Mouse (Mus musculus) forebrain, postnatal 0 days (tissue): ENCODE measurements around the gene Dap. TPM values are rescaled to one million over a fixed set of nuclear protein-coding genes. Genes with fewer than 3 reads are reported as not detected.

Experiments used
- ATAC-seq: fragments of 200-750 bp; cut with Nextera tagmentation; 2 replicates; pipeline ENCODE4 v1.8.0; 2017; ENCODE audit warnings: mild to moderate bottlenecking, moderate library complexity
- DNase-seq: peaks from one replicate; pipeline ENCODE4 v3.0.0-alpha.2; 2015
- H3K27ac ChIP-seq: fragments of 300-500 bp; sonication (generic); 2 replicates; pipeline ENCODE4 v1.5.1; 2014; ENCODE audit warnings: low read depth, mild to moderate bottlenecking, antibody characterized with exemption, low read length, moderate library complexity, mixed read lengths
- H3K27me3 ChIP-seq: fragments of 300-500 bp; sonication (generic); 2 replicates; pipeline ENCODE4 v1.6.1; 2014; ENCODE audit warnings: mild to moderate bottlenecking, low read length, mixed read lengths; ENCODE audit not compliant: insufficient read depth
- H3K36me3 ChIP-seq: fragments of 300-500 bp; sonication (generic); 2 replicates; pipeline ENCODE4 v1.6.1; 2014; ENCODE audit warnings: mild to moderate bottlenecking, moderate library complexity; ENCODE audit not compliant: insufficient read depth
- H3K4me1 ChIP-seq: fragments of 300-500 bp; sonication (generic); 2 replicates; pipeline ENCODE4 v1.6.1; 2014; ENCODE audit warnings: antibody characterized with exemption; ENCODE audit not compliant: insufficient read depth
- H3K4me2 ChIP-seq: fragments of 300-500 bp; sonication (generic); 2 replicates; pipeline ENCODE4 v1.6.1; 2014; ENCODE audit warnings: low read depth, mild to moderate bottlenecking, moderate library complexity
- H3K4me3 ChIP-seq: fragments of 300-500 bp; sonication (generic); 2 replicates; pipeline ENCODE4 v1.5.1; 2014; ENCODE audit warnings: low read depth, low read length, mixed read lengths
- H3K9ac ChIP-seq: fragments of 300-500 bp; sonication (generic); 2 replicates; pipeline ENCODE4 v1.6.1; 2014; ENCODE audit warnings: mild to moderate bottlenecking
- H3K9me3 ChIP-seq: fragments of 300-500 bp; sonication (generic); 2 replicates; pipeline ENCODE4 v1.6.1; 2016; ENCODE audit warnings: low read length
- CTCF ChIP-seq: sonication (generic); IDR thresholded peaks from 2 replicates; pipeline ENCODE4 v1.5.1; 2016; ENCODE audit warnings: antibody characterized with exemption, control low read depth, low read depth
- WGBS: fragments of 180-500 bp; shearing (Covaris S2); extraction: QIAGEN DNeasy Blood & Tissue Kit; methylation state at CpG from one replicate; pipeline ENCODE4 v1.1.7; 2014; 5-methylcytosine and 5-hydroxymethylcytosine counted together
- polyA plus RNA-seq: library from polyadenylated mRNA; unstranded; fragments of >200 nt; fragmentation: Nextera tagmentation; extraction: Ambion mirVana; gene quantifications from 2 replicates; pipeline ENCODE4 v1.2.1, GENCODE M21; 2015
- total RNA-seq: library from RNA; depleted of rRNA; stranded (reverse); fragments of >200 nt; gene quantifications from 2 replicates; pipeline ENCODE4 v1.2.3, GENCODE M21; 2014

The Dap gene
- total and polyA plus RNA-seq, 2 experiments from 2014 or later: 16.1 to 22.6 TPM

DNA sequence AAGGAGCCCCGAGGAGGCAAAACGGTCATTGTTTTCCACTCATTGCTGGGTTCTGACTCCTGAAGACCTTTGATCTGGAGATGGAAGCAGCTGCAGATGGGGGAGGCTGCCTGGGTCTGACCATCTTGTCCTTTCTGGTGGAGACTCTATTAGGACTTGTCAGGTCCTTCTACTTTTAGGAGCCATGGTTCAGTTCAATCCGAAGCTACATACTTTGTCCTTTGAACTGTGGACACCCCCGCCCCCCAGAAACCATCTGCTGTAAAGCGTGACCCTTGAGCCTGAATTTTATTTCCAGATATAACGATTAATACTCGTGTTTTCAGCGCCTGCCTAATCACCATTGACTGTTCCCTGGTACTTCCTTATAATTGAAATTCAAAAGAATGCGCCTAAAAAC is 38.2 kb downstream of the Dap start:
- no peak overlapping the region for H3K27ac ChIP-seq
- no peak for TF ChIP-seq CTCF
- no peak overlapping the region for H3K4me2 ChIP-seq
- no peaks in the 10 kb centered on the region for H3K36me3 ChIP-seq
- no peaks in the 10 kb centered on the region for H3K9me3 ChIP-seq
- H3K4me1 ChIP-seq: no peaks in the 10 kb centered on the region
- no peak for ATAC-seq
- WGBS: 81% methylated on average over 9 of the region's 9 CpGs
- no peak overlapping the region for H3K9ac ChIP-seq
- DNase-seq: no peak
- no peaks in the 10 kb centered on the region for H3K27me3 ChIP-seq
- no peak overlapping the region for H3K4me3 ChIP-seq

DNA sequence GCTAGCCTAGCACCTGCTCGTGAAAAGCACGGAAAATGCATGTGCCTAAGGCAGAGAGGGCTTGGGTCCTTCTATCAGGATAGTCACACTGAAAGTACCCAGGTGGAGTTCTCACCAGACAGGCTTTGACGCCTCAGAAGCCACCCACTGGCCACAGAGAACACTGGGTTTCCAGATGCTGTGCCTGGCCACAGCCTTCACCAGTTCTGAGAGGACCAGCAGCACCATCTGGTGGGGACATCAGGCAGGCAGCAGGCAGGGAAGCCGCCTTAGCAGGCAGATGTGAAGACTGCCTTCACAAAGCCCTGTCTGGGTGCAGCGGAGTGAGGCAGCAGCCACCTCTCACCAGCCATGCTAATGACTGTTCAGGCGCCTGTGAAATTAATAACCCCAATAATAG is 40.7 kb downstream of the Dap start:
- ATAC-seq (peak; percentile 96), DNase-seq (peak; percentile 91)
- Histone ChIP-seq H3K4me1 (no peaks in the 10 kb centered on the region), H3K27me3 (no peaks in the 10 kb centered on the region), H3K9me3 (no peaks in the 10 kb centered on the region), H3K36me3 (no peaks in the 10 kb centered on the region), H3K4me3 (no peak overlapping the region), H3K9ac (no peak overlapping the region), H3K4me2 (no peak overlapping the region), H3K27ac (no peak overlapping the region)
- WGBS: 26% methylated on average over 6 of the region's 6 CpGs
- peak; percentile 99 for TF ChIP-seq CTCF

DNA sequence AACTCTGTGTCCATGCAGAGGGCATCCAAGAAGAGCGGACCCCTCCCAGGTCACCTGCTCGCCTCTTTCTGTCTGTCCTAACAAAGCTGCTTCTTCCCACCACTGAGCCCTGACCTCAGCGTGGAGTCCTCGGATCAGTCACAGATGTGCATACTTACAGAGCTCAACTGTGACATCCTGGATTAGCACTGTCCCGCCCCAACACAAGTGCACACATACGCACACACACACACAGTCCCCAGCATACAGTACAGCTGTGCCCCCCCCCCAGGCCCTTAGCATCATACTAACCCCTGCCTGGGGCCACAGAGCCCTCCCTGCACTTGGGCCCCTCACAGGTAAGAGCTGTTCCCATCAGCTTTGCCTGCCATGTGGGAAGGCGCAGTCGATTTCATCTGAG is 41.3 kb downstream of the Dap start:
- Histone ChIP-seq H3K36me3 (no peaks in the 10 kb centered on the region), H3K4me3 (no peak overlapping the region), H3K4me1 (no peaks in the 10 kb centered on the region), H3K4me2 (no peak overlapping the region), H3K27me3 (no peaks in the 10 kb centered on the region), H3K27ac (no peak overlapping the region), H3K9ac (no peak overlapping the region), H3K9me3 (no peaks in the 10 kb centered on the region)
- WGBS: 94% methylated on average over 8 of the region's 8 CpGs
- no peak for TF ChIP-seq CTCF
- ATAC-seq (no peak), DNase-seq (no peak)

DNA sequence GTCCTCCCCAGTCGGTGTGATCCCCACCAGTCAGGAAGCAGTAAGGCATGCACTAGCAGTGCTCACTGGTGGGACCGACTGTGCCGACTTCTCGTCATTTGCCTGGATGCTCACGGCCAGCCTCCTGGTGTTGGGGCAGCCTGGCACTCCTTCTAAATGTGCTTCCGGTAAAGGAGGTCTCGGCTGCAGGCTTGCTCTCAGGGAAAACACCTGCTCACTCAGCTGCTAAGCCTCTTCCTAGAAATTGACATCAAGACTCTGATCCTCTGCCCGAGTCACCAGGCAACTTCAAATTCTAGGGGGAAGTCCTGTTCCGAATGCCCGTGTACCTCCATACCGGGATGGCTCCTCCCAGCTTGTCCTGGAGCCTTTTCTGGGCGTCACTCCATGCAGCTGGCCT is 41.7 kb downstream of the Dap start:
- TF ChIP-seq CTCF: no peak

DNA sequence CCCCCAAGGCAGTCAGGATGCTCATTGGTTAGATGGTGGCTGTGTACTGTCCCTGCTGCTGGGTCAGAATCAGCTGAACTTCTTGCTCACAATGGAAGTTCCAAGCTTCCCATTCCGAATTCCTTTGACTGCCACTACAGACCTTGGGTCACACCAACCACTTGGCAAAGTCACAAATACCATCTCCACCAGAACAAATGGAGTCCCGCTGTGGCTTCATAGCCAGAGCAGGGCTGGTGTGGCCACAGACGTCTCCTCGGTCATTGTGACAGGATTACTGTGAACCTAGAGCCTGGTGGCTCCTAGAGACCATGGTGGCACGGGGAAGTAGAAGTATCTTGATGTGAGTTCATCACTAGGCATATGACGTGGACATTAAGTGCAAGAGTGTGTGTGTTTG is 44.0 kb downstream of the Dap start:
- Histone ChIP-seq H3K27ac (no peak overlapping the region), H3K27me3 (no peaks in the 10 kb centered on the region), H3K9ac (no peak overlapping the region), H3K4me3 (no peak overlapping the region), H3K4me1 (no peaks in the 10 kb centered on the region), H3K4me2 (no peak overlapping the region), H3K36me3 (no peaks in the 10 kb centered on the region), H3K9me3 (no peaks in the 10 kb centered on the region)
- ATAC-seq: no peak
- WGBS: 86% methylated on average over 6 of the region's 6 CpGs
- DNase-seq: no peak
- TF ChIP-seq CTCF: no peak

More for the DNA sequence above, 41.7 kb downstream of the Dap start:
- Histone ChIP-seq H3K4me2 (no peak overlapping the region), H3K9me3 (no peaks in the 10 kb centered on the region), H3K36me3 (no peaks in the 10 kb centered on the region), H3K27ac (no peak overlapping the region), H3K9ac (no peak overlapping the region), H3K4me1 (no peaks in the 10 kb centered on the region), H3K4me3 (no peak overlapping the region), H3K27me3 (no peaks in the 10 kb centered on the region)
- ATAC-seq (no peak), DNase-seq (no peak)
- 89% methylated on average over 12 of the region's 12 CpGs for WGBS

DNA sequence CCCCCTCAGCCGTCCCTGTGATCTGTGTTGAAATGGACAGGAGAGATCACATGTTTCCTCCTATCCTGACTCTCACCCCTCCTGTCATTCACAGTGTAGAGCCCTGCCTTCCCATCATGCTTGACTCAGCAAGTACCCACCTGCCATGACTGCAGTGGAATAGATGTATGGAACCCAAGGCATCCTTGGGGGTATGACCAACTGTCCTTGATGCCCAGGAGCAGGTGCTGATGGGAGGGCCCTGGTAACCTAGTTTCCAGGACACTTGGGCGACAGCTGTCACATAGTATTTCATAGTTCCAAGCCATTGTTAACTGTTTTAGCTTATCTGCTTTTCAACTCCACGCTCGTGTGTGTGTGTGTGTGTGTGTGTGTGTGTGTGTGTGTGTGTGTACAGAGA is 45.4 kb downstream of the Dap start:
- Histone ChIP-seq H3K4me2 (no peak overlapping the region), H3K4me3 (no peak overlapping the region), H3K4me1 (no peaks in the 10 kb centered on the region), H3K27me3 (no peaks in the 10 kb centered on the region), H3K9me3 (no peaks in the 10 kb centered on the region), H3K36me3 (no peaks in the 10 kb centered on the region), H3K27ac (no peak overlapping the region), H3K9ac (no peak overlapping the region)
- ATAC-seq (no peak), DNase-seq (no peak)
- WGBS: 97% methylated on average over 4 of the region's 4 CpGs
- no peak for TF ChIP-seq CTCF

DNA sequence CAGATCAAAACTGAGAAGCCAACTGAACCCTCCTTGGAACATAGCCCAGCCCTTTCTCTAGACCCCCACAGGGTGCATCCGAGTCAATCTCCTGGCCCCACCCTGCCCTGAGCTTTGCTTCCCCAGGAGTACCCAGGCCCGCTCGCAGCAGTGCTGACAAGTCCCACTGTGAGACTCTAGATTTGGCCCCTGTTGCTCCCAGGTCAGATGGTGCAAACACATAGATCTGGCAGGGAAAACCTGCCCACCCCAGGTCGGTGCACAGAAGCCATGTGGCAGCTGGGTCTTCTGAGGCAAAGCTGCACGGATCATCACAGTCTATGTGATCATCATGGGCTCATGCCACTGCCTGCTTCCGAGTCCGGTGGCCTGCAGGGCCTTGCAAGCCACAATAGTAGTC is 48.6 kb downstream of the Dap start:
- no peak for ATAC-seq
- no peak overlapping the region for H3K4me3 ChIP-seq

DNA sequence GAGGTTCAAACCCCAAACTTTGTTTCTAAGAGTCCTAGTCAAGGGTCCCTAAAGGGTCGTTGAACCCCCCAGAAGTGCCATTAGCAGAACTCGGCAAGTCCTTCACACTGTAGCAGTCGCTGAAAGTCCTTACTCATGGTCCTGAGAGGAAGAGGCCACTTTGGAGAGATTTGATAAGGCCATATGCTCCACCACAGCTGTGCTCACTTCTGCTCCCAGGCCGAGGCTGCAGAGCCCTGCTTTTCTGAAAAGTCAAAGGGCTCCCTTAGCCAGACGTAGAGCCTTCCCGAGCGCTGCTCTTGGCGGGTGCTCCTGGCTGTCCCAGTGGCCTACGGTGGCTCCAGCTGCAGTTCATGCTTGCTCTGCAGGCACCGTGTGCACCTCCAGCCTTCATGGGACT is 49.4 kb downstream of the Dap start:
- ATAC-seq: no peak
- no peak overlapping the region for H3K4me3 ChIP-seq
- 84% methylated on average over 10 of the region's 10 CpGs for WGBS

More for the DNA sequence above, 48.6 kb downstream of the Dap start:
- H3K9ac ChIP-seq: no peak overlapping the region
- no peaks in the 10 kb centered on the region for H3K9me3 ChIP-seq
- TF ChIP-seq CTCF: no peak
- no peaks in the 10 kb centered on the region for H3K27me3 ChIP-seq
- no peak for DNase-seq
- WGBS: 87% methylated on average over 7 of the region's 7 CpGs
- H3K36me3 ChIP-seq: no peaks in the 10 kb centered on the region
- no peak overlapping the region for H3K27ac ChIP-seq
- no peak overlapping the region for H3K4me2 ChIP-seq
- no peaks in the 10 kb centered on the region for H3K4me1 ChIP-seq

More for the DNA sequence above, 49.4 kb downstream of the Dap start:
- no peak for DNase-seq
- no peaks in the 10 kb centered on the region for H3K27me3 ChIP-seq
- H3K4me1 ChIP-seq: no peaks in the 10 kb centered on the region
- H3K36me3 ChIP-seq: no peaks in the 10 kb centered on the region
- no peak overlapping the region for H3K9ac ChIP-seq
- H3K4me2 ChIP-seq: no peak overlapping the region
- H3K9me3 ChIP-seq: no peaks in the 10 kb centered on the region
- no peak for TF ChIP-seq CTCF
- no peak overlapping the region for H3K27ac ChIP-seq
